Mouse (Mus musculus) midbrain, embryonic 16.5 days (tissue): ENCODE data around the gene Ubac2. TPM values are rescaled to one million over a fixed set of nuclear protein-coding genes. Genes with fewer than 3 reads are reported as not detected.

ENCODE experiments used
- ATAC-seq: fragments of 200-750 bp; cut with Nextera tagmentation; 2 replicates; pipeline ENCODE4 v1.8.0; 2017; ENCODE audit warnings: moderate TSS enrichment
- H3K27ac ChIP-seq: fragments of 300-500 bp; sonication (generic); 2 replicates; pipeline ENCODE4 v1.5.1; 2014; ENCODE audit warnings: mild to moderate bottlenecking, low read length, mixed read lengths
- H3K27me3 ChIP-seq: fragments of 300-500 bp; sonication (generic); 2 replicates; pipeline ENCODE4 v1.6.1; 2014; ENCODE audit warnings: low read depth, low read length, mixed read lengths; ENCODE audit not compliant: control insufficient read depth, insufficient read depth
- H3K36me3 ChIP-seq: fragments of 300-500 bp; sonication (generic); 2 replicates; pipeline ENCODE4 v1.6.1; 2014; ENCODE audit warnings: mild to moderate bottlenecking, low read length, moderate library complexity, mixed read lengths; ENCODE audit not compliant: control insufficient read depth, insufficient read depth
- H3K4me1 ChIP-seq: fragments of 300-500 bp; sonication (generic); 2 replicates; pipeline ENCODE4 v1.6.1; 2014; ENCODE audit warnings: mild to moderate bottlenecking, low read length, mixed read lengths; ENCODE audit not compliant: control insufficient read depth, insufficient read depth
- H3K4me2 ChIP-seq: fragments of 300-500 bp; sonication (generic); 2 replicates; pipeline ENCODE4 v1.6.1; 2014; ENCODE audit warnings: mild to moderate bottlenecking, low read length, mixed read lengths
- H3K4me3 ChIP-seq: fragments of 300-500 bp; sonication (generic); 2 replicates; pipeline ENCODE4 v1.5.1; 2014; ENCODE audit warnings: low read depth, mild to moderate bottlenecking, low read length, moderate library complexity, mixed read lengths
- H3K9ac ChIP-seq: fragments of 300-500 bp; sonication (generic); 2 replicates; pipeline ENCODE4 v1.6.1; 2014; ENCODE audit warnings: low read depth, low read length, mixed read lengths
- H3K9me3 ChIP-seq: fragments of 300-500 bp; sonication (generic); replicated peaks from 2 replicates; pipeline ENCODE4 v1.6.1; 2014; ENCODE audit warnings: mild to moderate bottlenecking, low read length, mixed read lengths; ENCODE audit not compliant: control insufficient read depth, poor library complexity, severe bottlenecking
- WGBS: fragments of 180-500 bp; shearing (Covaris S2); extraction: QIAGEN DNeasy Blood & Tissue Kit; methylation state at CpG from one replicate; pipeline ENCODE4 v1.1.7; 2014; 5-methylcytosine and 5-hydroxymethylcytosine counted together
- polyA plus RNA-seq: library from polyadenylated mRNA; unstranded; fragments of >200 nt; fragmentation: Nextera tagmentation; extraction: Ambion mirVana; gene quantifications from 2 replicates; pipeline ENCODE4 v1.2.1, GENCODE M21; 2015

Ubac2 gene
- polyA plus RNA-seq, 1 experiment from 2014 or later = 48.5 TPM

DNA sequence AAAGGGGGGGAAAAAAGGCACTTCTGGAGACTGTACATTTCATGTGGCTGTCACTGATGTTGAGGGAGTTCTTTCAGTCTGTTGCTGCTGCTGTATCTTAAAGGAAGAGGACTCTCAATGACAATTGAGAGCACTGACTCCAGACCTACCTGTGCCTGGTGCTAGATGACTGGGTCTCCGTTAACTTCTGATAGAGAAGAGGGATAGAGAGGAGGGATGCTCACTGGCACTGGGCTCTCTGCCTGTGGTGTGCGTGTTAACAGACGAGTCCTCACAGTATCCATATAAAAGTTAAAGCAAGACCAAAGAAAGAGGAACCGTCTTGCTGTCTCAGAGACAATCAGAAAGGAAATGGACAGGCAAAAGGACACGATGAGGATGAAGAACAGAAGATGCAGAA is 77.9 kb downstream of the Ubac2 start:
- no peak for ATAC-seq
- 95% methylated on average over 5 of the region's 5 CpGs for WGBS

GRCm38 (mm10) chr14:121957176-121957871 is 78.9 kb downstream of the Ubac2 start:
- Histone ChIP-seq H3K4me3 (no peak overlapping the region), H3K9me3 (no peaks in the 10 kb centered on the region), H3K36me3 (no peaks in the 10 kb centered on the region), H3K27ac (no peak overlapping the region), H3K4me1 (no peaks in the 10 kb centered on the region), H3K9ac (no peak overlapping the region), H3K27me3 (no peaks in the 10 kb centered on the region), H3K4me2 (no peak overlapping the region)
- ATAC-seq = no peak
- WGBS = 92% methylated on average over 10 of the region's 10 CpGs

More for the DNA sequence above, 77.9 kb downstream of the Ubac2 start:
- H3K4me1 ChIP-seq = no peaks in the 10 kb centered on the region
- no peaks in the 10 kb centered on the region for H3K27me3 ChIP-seq
- H3K4me2 ChIP-seq = no peak overlapping the region
- no peak overlapping the region for H3K27ac ChIP-seq
- no peak overlapping the region for H3K4me3 ChIP-seq
- no peaks in the 10 kb centered on the region for H3K36me3 ChIP-seq
- H3K9ac ChIP-seq = no peak overlapping the region
- H3K9me3 ChIP-seq = no peaks in the 10 kb centered on the region

DNA sequence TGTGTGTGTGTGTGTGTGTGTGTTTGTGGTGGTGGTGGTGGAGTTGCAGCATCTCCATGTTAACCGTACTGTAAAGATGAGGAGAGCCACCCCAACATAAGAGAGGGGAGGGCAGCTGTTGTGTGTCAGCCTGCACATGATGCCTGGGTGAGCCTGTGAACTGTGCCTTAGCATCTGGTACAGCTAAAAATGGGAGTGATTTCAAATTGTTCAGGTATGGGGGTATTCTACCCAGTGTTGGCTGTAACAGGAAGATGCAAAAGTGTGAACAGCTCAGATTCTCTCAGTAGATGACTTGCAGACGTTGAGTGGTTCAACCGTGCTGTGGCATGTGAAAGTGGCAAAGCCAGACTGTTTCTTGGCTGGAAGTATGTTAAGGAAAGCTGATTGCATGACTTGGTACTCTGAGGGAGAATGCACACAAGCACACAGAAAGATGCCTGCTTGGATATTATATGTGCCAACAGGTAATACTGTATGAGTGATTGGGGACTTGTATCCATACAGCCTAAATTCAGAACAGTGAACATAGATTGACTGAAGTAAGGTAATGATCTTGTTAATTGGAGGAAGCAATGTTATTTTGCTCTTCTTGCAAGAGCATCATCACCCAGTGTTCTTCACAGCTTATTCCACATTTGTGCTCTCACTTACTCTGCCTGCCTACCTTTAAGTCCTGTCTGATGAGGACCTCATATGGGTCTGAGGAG is 79.8 kb downstream of the Ubac2 start:
- Histone ChIP-seq H3K36me3 (no peaks in the 10 kb centered on the region), H3K4me2 (no peak overlapping the region), H3K4me1 (no peaks in the 10 kb centered on the region), H3K9me3 (no peaks in the 10 kb centered on the region), H3K27me3 (no peaks in the 10 kb centered on the region), H3K9ac (no peak overlapping the region), H3K4me3 (no peak overlapping the region), H3K27ac (no peak overlapping the region)
- ATAC-seq = no peak
- WGBS = 90% methylated on average over 3 of the region's 3 CpGs

DNA sequence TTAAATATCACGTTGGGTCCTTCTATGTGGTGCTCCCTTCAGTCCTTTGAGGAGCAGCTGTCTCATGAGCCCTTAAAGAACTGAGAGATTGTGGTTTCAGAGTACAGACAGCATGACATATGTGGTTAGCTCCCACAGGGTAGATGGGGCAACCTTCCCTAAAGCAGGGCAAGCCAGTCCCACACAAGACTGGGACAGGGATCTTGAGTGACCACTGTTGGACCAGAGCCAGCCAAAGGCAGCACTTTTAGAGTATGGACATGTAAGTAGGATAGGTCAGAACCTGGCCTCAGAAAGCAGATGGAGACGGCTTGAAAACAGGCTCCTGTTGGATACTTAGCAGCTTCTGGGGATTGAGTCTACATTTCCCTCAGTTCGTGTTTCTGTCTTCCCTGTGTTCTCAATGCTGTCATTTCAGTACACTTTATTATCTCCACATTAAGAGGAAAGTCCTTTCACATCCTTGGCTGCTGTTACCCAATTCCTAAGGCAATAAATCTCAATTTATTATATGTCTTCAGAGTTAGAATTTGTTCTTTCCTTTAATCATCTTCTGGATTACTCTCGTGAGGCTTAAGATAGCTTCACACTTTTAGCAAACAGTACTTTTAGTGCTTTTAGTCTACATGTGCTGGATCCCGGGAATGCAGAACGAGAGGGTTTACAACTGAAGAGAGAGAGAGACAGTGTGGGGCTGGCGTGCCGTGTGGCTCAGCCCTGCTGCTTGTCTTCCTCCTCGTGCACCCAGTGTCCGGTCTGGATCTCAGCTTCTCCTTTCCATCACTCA is 80.5 kb downstream of the Ubac2 start:
- Histone ChIP-seq H3K4me1 (no peaks in the 10 kb centered on the region), H3K4me3 (no peak overlapping the region), H3K36me3 (no peaks in the 10 kb centered on the region), H3K9ac (no peak overlapping the region), H3K9me3 (no peaks in the 10 kb centered on the region), H3K27me3 (no peaks in the 10 kb centered on the region), H3K4me2 (no peak overlapping the region), H3K27ac (no peak overlapping the region)
- no peak for ATAC-seq
- 84% methylated on average over 10 of the region's 10 CpGs for WGBS

GRCm38 (mm10) chr14:121959538-121959980 is 81.1 kb downstream of the Ubac2 start:
- no peak overlapping the region for H3K4me3 ChIP-seq
- H3K9ac ChIP-seq = no peak overlapping the region
- WGBS = 92% methylated on average over 3 of the region's 3 CpGs
- no peaks in the 10 kb centered on the region for H3K4me1 ChIP-seq
- no peaks in the 10 kb centered on the region for H3K36me3 ChIP-seq
- no peaks in the 10 kb centered on the region for H3K27me3 ChIP-seq
- H3K9me3 ChIP-seq = no peaks in the 10 kb centered on the region
- H3K4me2 ChIP-seq = no peak overlapping the region
- ATAC-seq = no peak
- H3K27ac ChIP-seq = no peak overlapping the region

- Histone ChIP-seq H3K27ac (no peak overlapping the region), H3K9ac (no peak overlapping the region), H3K27me3 (no peaks in the 10 kb centered on the region), H3K36me3 (no peaks in the 10 kb centered on the region), H3K4me1 (no peaks in the 10 kb centered on the region), H3K9me3 (no peaks in the 10 kb centered on the region), H3K4me3 (no peak overlapping the region), H3K4me2 (no peak overlapping the region)
- no peak for ATAC-seq
- WGBS = 92% methylated on average over 4 of the region's 4 CpGs
These were observed 81.6 kb downstream of the Ubac2 start for GRCm38 (mm10) chr14:121960031-121960430.

GRCm38 (mm10) chr14:121960531-121960930 is 82.1 kb downstream of the Ubac2 start:
- Histone ChIP-seq H3K27ac (no peak overlapping the region), H3K4me1 (no peaks in the 10 kb centered on the region), H3K36me3 (no peaks in the 10 kb centered on the region), H3K27me3 (no peaks in the 10 kb centered on the region), H3K9me3 (no peaks in the 10 kb centered on the region), H3K9ac (no peak overlapping the region), H3K4me3 (no peak overlapping the region), H3K4me2 (no peak overlapping the region)
- no peak for ATAC-seq
- WGBS = 84% methylated on average over 2 of the region's 2 CpGs

- no peak overlapping the region for H3K27ac ChIP-seq
- H3K36me3 ChIP-seq = no peaks in the 10 kb centered on the region
- no peaks in the 10 kb centered on the region for H3K9me3 ChIP-seq
- H3K4me2 ChIP-seq = no peak overlapping the region
- no peaks in the 10 kb centered on the region for H3K4me1 ChIP-seq
- no peak overlapping the region for H3K4me3 ChIP-seq
- ATAC-seq = no peak
- 81% methylated on average over 6 of the region's 6 CpGs for whole genome bisulfite sequencing
- no peak overlapping the region for H3K9ac ChIP-seq
- H3K27me3 ChIP-seq = no peaks in the 10 kb centered on the region
These were observed 82.6 kb downstream of the Ubac2 start for GRCm38 (mm10) chr14:121960997-121961396.
